Mouse (Mus musculus): ENCODE measurements at regions not wholly inside any gene's neighbourhood (a gene's known extent, or its start where the extent isn't known, plus 50 kb on each side); places are given as distances from the start of the nearest gene placed in this dataset.

GRCm38 (mm10) chr1:35729785-35730295 lies 338.4 kb upstream of the Hs6st1 start:
- TF ChIP-seq POLR2A (IDR thresholded peaks at IDR 0.05; ENCODE audit: borderline replicate concordance, extremely low read depth, low read depth, low read length) (no peak), CTCF (IDR thresholded peaks at IDR 0.05; ENCODE audit: insufficient read depth, low read length) (no peak)

Data from lung, adult 2 months (tissue).